ENCODE assay signal across 8 mouse cellular contexts in genomic region chr8:56552045-56552444, GRCm38 (mm10). TPM values are rescaled to one million over a fixed set of nuclear protein-coding genes. Genes with fewer than 3 reads are reported as not detected.
A peak's percentile ranks its signal among the peaks of the same experiment; 100 is the strongest.
DNase-seq lines count a peak whose midpoint lies in the region; ATAC-seq and TF ChIP-seq lines count a peak whose summit lies in the region.

No protein-coding gene starts in this region.

- no peaks in the 10 kb centered on the region for H3K36me3 ChIP-seq in forebrain, embryonic 12.5 days (replicated peaks)
- H3K36me3 ChIP-seq in kidney, postnatal 0 days (ENCODE audit: insufficient read depth, low read length), result no peaks in the 10 kb centered on the region
- no peaks in the 10 kb centered on the region for H3K36me3 ChIP-seq in neural tube, embryonic 14.5 days (ENCODE audit: control insufficient read depth, insufficient read depth, low read length)

- peak overlapping the region; percentile 90 for H3K4me3 ChIP-seq in forebrain, embryonic 12.5 days (replicated peaks)
- H3K4me3 ChIP-seq in kidney, postnatal 0 days (replicated peaks; ENCODE audit: low read depth, low read length), result peak overlapping the region; percentile 83
- H3K4me3 ChIP-seq in neural tube, embryonic 14.5 days (ENCODE audit: low read depth, low read length), result peak overlapping the region; percentile 54

- no peaks in the 10 kb centered on the region for H3K9me3 ChIP-seq in forebrain, embryonic 12.5 days
- no peaks in the 10 kb centered on the region for H3K9me3 ChIP-seq in kidney, postnatal 0 days (replicated peaks; ENCODE audit: low read length)
- no peaks in the 10 kb centered on the region for H3K9me3 ChIP-seq in neural tube, embryonic 14.5 days (ENCODE audit: control insufficient read depth, low read length)

- WGBS in forebrain, embryonic 12.5 days, result 29% methylated on average over 10 of the region's 10 CpGs
- 25% methylated on average over 10 of the region's 10 CpGs for WGBS in kidney, postnatal 0 days
- WGBS in neural tube, embryonic 14.5 days, result 31% methylated on average over 10 of the region's 10 CpGs

- H3K27ac ChIP-seq in forebrain, embryonic 12.5 days, result no peak overlapping the region
- peak overlapping the region; percentile 92 for H3K27ac ChIP-seq in kidney, postnatal 0 days
- H3K27ac ChIP-seq in neural tube, embryonic 14.5 days (ENCODE audit: low read depth, low read length), result no peak overlapping the region

- H3K27me3 ChIP-seq in forebrain, embryonic 12.5 days, result no peaks in the 10 kb centered on the region
- H3K27me3 ChIP-seq in kidney, postnatal 0 days (ENCODE audit: insufficient read depth, low read length), result no peaks in the 10 kb centered on the region
- no peaks in the 10 kb centered on the region for H3K27me3 ChIP-seq in neural tube, embryonic 14.5 days (ENCODE audit: control insufficient read depth, insufficient read depth, low read length)

- H3K4me1 ChIP-seq in forebrain, embryonic 12.5 days, result peaks cover 12% of the 10 kb centered on the region
- 0 out of 2 replicates have a peak, but pooled peaks cover 3% of the 10 kb centered on the region for H3K4me1 ChIP-seq in kidney, postnatal 0 days (replicated peaks; ENCODE audit: insufficient read depth, low read length)
- H3K4me1 ChIP-seq in neural tube, embryonic 14.5 days (ENCODE audit: control insufficient read depth, insufficient read depth, low read length), result peaks cover 8% of the 10 kb centered on the region; the same call in 1 of the 2 replicates

- TF ChIP-seq CTCF in kidney, postnatal 0 days (IDR thresholded peaks at IDR 0.05; ENCODE audit: low read depth), result no peak

- peak overlapping the region; percentile 77; the same call in 1 of the 2 replicates for H3K9ac ChIP-seq in forebrain, embryonic 12.5 days
- H3K9ac ChIP-seq in kidney, postnatal 0 days (ENCODE audit: low read depth, low read length), result peak overlapping the region; percentile 74
- H3K9ac ChIP-seq in neural tube, embryonic 14.5 days (replicated peaks; ENCODE audit: low read depth, low read length), result peak overlapping the region; percentile 65; the same call in 1 of the 2 replicates

- peak; percentile 12 for DNase-seq in embryo, embryonic 10.5 days (ENCODE audit: low spot score)
- DNase-seq in embryo, embryonic 10 days (ENCODE audit: low spot score), result no peak
- DNase-seq in B cell, adult 2 months, result peak; percentile 37 to 50
- DNase-seq in kidney, postnatal 0 days (ENCODE audit: low spot score), result peak; percentile 26
- DNase-seq in urinary bladder, postnatal 10 days (ENCODE audit: low spot score), result no peak

- ATAC-seq in forebrain, embryonic 12.5 days (ENCODE audit: low FRiP score), result no peak
- no peak for ATAC-seq in kidney, postnatal 0 days (replicated peaks; ENCODE audit: low FRiP score, low read depth)
- ATAC-seq in neural tube, embryonic 14.5 days (ENCODE audit: low read depth), result no peak
- ATAC-seq in megakaryocyte-erythroid progenitor cell, adult 5-6 weeks (replicated peaks; ENCODE audit: low FRiP score, low TSS enrichment, poor library complexity, severe bottlenecking), result no peak

- peak overlapping the region; percentile 62 for H3K4me2 ChIP-seq in forebrain, embryonic 12.5 days
- H3K4me2 ChIP-seq in kidney, postnatal 0 days (ENCODE audit: low read length), result peak overlapping the region; percentile 55
- peak overlapping the region; percentile 74 for H3K4me2 ChIP-seq in neural tube, embryonic 14.5 days (ENCODE audit: low read depth, low read length)

RNA-seq across cellular contexts. Expression of gene Fbxo8, which starts 1.2 kb away (rescaled TPM):
- 32.7 and 36.6 TPM in 2 replicates for polyA plus RNA-seq in forebrain, embryonic 12.5 days (2016; fragmentation: Nextera tagmentation; extraction: Ambion mirVana)
- polyA plus RNA-seq in kidney, postnatal 0 days (2015; fragmentation: Nextera tagmentation; extraction: Ambion mirVana), result 56.7 and 58.8 TPM in 2 replicates
- polyA plus RNA-seq in neural tube, embryonic 14.5 days (2014; fragmentation: Nextera tagmentation; extraction: Ambion mirVana), result 53.3 and 55.0 TPM in 2 replicates
- total RNA-seq in megakaryocyte-erythroid progenitor cell, adult 5-6 weeks (2014; fragmentation: Nextera tagmentation), result 19.4 and 29.7 TPM in 2 replicates
- total RNA-seq in megakaryocyte-erythroid progenitor cell, adult 5-6 weeks (2017), result 17.2 and 18.6 TPM in 2 replicates

RNA-seq across cellular contexts. Expression of gene Cep44, which starts 1.2 kb away (rescaled TPM):
- 39.3 and 41.4 TPM in 2 replicates for polyA plus RNA-seq in forebrain, embryonic 12.5 days (2016; fragmentation: Nextera tagmentation; extraction: Ambion mirVana)
- 30.1 and 32.3 TPM in 2 replicates for polyA plus RNA-seq in kidney, postnatal 0 days (2015; fragmentation: Nextera tagmentation; extraction: Ambion mirVana)
- 29.1 and 29.5 TPM in 2 replicates for polyA plus RNA-seq in neural tube, embryonic 14.5 days (2014; fragmentation: Nextera tagmentation; extraction: Ambion mirVana)
- total RNA-seq in megakaryocyte-erythroid progenitor cell, adult 5-6 weeks (2014; fragmentation: Nextera tagmentation), result 46.0 and 46.3 TPM in 2 replicates
- total RNA-seq in megakaryocyte-erythroid progenitor cell, adult 5-6 weeks (2017), result 37.9 and 57.7 TPM in 2 replicates

Comparison
In these comparisons a context has a peak if more than half of its experiments do, and no peak if none do; other contexts are left out.
1. DNase-seq: peak in embryo, embryonic 10.5 days (single experiment), B cell, adult 2 months (2 of 2) and kidney, postnatal 0 days (single experiment); none in embryo, embryonic 10 days (single experiment) and urinary bladder, postnatal 10 days (single experiment).
2. Peak in every context shown above with its lines, with median percentiles within 50 percentile points of each other: H3K4me2 ChIP-seq, H3K4me3 ChIP-seq and H3K9ac ChIP-seq.